Mouse (Mus musculus): Measurements from ENCODE around the gene Sh3bgr.

- no peak for TF ChIP-seq CTCF (IDR thresholded peaks at IDR 0.05; ENCODE audit: control insufficient read depth, insufficient read depth, insufficient replicate concordance, low read depth, low read length)
- TF ChIP-seq POLR2A (IDR thresholded peaks at IDR 0.05; ENCODE audit: control insufficient read depth, low read depth, low read length) = no peak
Observed at GRCm38 (mm10) chr16:96231251-96231650, 31.0 kb downstream of the Sh3bgr start.

All from testis, adult 2 months (tissue).